Mouse (Mus musculus) left cerebral cortex, adult 18-20 months (tissue): ENCODE data around the gene Sumo3. TPM values are rescaled to one million over a fixed set of nuclear protein-coding genes. Genes with fewer than 3 reads are reported as not detected.

Source experiments
- DNase-seq, 2 experiments: peaks; one replicate each; pipeline ENCODE4 v3.0.0; 2021 to 2022; ENCODE audit warnings: low spot score in 2 of 2, mixed read lengths in 1 of 2
- long read RNA-seq, 2 experiments: library from polyadenylated mRNA; stranded (forward); transcript quantifications; one replicate each; pipeline ENCODE4 v2.0.0; 2021
- total RNA-seq, 2 experiments: library from RNA; stranded (reverse); gene quantifications; 2 replicates each; pipeline ENCODE4 v1.2.3; 2021

Sumo3 gene
- 100 to 1,000 TPM; 165 to 172 TPM for total RNA-seq
- long read RNA-seq, experiment 1, transcript Sumo3-201 (4 exons, 2,630 nt) = major isoform, 243 of 261 reads
- long read RNA-seq, experiment 1, transcript Sumo3-204 (4 exons, 487 nt) = minor isoform, 5 of 261 reads
- long read RNA-seq, experiment 1, partial matches to known transcripts = 4 of 261 reads
- long read RNA-seq, experiment 1, other reads (novel, unspliced or antisense) = 4 of 261 reads
- long read RNA-seq, experiment 2, transcript Sumo3-201 (4 exons, 2,630 nt) = major isoform, 216 of 234 reads
- long read RNA-seq, experiment 2, partial matches to known transcripts = 8 of 234 reads
- long read RNA-seq, experiment 2, other reads (novel, unspliced or antisense) = 4 of 234 reads

DNA sequence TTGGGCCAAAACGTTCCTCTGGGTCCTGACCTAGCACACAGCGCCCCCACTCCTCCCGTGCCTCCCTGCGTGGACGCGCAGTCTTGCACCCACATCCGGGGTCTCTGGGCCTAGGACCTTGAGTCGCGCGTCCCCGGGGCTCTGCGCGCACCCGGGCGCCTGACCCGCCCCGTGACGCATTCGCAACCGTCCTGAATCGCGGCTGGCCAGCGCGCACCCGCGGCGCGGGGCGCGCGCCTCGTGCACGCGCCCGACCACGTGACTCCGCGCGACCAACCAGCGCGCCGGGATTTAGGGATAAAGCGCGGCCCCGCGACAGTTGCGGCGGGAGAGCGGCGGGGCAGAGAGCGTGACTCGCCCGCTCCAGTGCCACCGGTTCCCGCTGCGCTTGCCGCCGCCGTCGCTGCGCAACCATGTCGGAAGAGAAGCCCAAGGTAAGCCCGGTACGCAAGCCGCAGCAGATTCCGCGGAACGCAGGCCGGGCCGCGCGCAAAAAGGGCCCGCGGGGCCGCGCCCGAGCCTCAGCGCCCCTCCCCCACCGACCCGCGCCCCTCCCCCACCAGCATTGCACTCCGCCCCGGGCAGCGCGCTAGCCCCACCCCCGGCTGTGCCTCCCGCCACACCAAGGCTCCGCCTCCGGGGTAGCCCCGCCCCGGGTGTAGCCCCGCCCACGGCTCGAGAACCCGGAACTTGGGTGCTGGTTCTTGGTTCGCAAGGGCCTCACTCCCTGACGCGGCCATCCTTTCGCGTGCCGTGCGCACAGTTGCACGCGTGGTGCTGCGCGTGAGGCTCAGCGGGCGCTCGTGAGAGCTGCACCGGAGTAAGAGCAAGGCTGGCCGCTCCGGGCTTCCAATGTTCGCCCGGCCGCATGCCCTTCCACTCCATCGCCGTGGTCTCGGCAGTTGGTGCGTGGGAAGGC lies at the start of gene Sumo3, which contains the start of gene Gm49325:
Gene Sumo3, plus strand, starts transcription at position 190 of the 919 bp plus-strand sequence.
Gene Gm49325, plus strand, starts transcription at position 290 of the 919 bp plus-strand sequence.
- DNase-seq = peak; percentile 92 to 93

DNA sequence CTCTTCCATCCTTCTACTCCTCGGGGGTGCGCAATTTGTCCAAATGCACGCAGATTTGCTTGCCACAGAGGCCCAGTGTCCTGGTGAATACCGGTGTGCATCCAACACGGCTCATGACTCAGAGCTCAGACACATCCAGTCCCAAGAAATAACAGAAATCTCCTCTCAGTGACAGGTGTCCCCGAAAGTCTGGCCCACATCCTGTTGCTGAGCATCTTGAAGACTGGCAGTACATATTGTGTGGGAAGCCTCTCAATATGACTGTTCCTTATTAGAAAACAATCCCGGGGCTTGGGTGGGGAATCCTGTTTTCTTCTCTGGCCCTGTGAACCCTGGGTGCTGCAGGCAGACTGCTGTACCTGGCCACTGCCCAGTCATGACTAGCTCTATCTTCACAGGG lies 49.3 kb upstream of the Sumo3 start:
- DNase-seq = no peak

DNA sequence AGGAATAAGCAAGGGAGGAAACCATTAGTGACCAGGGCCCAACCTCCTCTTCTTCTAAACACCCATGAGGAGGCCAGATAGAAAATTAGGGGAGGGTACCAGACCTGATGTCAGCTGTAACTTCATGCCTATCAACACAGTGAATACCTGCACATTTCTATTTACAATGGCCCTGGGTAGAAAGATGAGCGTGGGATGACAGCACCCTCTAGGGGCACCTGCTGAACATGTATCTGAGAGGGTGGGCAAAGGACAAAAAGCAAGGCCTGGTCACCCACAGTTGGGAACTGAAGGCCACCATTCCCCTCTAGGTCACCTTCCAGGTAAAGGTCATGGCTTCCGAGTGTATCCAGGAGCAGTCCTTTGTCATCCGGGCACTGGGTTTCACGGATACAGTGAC lies 48.3 kb upstream of the Sumo3 start:
- DNase-seq = no peak

DNA sequence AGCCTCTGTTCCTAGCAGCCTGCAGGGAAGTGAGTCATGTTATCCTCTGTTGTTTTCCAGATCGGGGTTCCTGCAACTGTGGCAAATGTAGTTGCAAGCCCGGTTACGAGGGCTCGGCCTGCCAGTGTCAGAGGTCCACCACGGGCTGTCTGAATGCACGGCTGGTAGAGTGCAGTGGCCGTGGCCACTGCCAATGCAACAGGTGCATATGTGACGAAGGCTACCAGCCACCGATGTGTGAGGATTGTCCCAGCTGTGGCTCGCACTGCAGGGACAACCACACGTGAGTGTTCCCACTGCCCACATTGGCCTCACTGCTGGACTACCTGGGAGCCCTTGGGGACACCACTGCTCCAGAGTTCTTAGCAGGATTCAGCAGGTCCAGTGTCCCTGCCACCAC lies 45.8 kb upstream of the Sumo3 start:
- no peak for DNase-seq

DNA sequence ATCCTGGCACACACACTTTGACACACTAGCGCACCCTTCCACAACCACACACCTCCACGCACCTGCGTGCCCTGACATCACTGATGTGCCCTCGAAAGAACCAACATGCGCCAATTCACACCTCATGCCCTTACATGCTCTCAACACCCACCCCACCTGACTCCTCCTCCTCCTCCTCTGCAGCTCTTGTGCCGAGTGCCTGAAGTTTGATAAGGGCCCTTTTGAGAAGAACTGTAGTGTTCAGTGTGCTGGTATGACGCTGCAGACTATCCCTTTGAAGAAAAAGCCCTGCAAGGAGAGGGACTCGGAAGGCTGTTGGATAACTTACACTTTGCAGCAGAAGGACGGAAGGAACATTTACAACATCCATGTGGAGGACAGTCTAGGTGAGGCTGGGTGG lies 45.1 kb upstream of the Sumo3 start:
- DNase-seq = no peak

DNA sequence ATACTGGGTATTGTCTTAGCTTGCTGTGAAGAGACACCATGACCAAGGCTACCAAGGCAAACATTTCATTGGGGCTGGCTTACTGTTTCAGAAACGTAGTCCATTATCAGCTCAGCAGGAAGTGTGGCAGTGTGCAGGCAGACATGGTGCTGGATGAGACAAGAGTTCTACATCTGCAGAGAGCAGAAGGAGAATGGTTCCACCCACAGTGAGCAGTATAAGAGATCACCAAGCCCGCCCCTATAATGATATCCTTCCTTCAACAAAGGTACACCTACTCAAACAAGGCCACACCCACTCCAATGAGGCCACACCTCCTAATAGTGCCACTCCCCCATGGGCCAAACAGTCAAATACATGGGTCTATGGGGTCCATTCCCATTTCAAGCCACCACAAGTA lies 44.4 kb upstream of the Sumo3 start:
- no peak for DNase-seq

DNA sequence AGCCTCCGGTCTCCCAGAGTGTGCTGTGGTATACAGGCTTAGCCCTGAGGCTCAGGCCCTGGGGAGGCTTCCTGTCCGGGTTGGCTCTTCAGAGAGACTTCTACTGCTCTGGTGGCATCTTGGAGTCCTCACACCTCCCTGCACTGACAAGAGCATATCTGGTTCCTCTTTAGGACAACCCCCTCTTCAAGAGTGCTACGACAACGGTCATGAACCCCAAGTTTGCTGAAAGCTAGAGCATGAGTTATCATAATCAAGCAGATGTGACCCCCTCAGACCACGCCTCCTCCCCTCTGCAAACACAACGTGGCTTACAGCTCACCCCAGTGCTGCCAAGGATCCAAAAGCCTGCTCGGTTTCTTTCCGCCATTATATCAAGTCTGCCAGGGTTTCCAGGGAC lies 40.9 kb upstream of the Sumo3 start:
- no peak for DNase-seq

DNA sequence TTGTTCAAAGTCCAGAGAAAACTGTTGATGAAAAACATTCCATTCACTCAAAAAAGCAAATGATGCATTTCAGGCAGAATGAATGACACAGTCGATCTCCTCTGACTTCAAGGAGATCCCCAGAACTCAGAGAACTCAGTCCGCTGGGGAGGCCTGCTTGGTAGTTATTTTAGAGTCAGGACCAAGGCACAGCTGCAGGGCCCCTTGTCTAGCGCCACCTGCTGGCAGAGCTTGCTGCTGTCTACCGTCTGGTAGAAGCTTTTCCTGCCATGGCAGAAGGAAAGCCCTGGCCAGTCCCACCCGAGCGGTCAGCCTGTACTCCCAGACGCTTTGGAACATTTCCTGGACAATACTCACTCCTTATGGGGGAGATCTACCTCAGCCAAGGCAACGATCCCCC lies 39.2 kb upstream of the Sumo3 start:
- peak; percentile 83 to 95 for DNase-seq

DNA sequence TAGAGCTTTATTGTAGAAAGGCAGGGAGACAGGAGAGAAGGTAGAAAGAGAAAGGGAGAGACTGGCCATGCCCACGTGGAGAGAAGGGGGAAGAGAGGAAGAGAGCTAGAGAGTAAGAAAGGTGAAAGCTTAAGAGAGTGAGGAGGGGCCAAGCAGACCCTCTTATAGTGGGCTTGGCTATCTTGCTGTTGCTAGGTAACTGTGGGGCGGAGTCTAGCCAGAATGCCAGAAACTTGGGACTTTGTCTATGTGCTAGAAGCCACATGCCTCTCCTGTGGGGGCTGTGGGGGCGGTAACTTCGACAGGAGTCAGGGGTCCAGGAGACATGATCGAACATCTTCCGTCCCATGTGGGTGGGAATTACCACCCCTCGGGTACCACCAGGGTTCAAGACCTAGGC lies 36.4 kb upstream of the Sumo3 start:
- DNase-seq = no peak

DNA sequence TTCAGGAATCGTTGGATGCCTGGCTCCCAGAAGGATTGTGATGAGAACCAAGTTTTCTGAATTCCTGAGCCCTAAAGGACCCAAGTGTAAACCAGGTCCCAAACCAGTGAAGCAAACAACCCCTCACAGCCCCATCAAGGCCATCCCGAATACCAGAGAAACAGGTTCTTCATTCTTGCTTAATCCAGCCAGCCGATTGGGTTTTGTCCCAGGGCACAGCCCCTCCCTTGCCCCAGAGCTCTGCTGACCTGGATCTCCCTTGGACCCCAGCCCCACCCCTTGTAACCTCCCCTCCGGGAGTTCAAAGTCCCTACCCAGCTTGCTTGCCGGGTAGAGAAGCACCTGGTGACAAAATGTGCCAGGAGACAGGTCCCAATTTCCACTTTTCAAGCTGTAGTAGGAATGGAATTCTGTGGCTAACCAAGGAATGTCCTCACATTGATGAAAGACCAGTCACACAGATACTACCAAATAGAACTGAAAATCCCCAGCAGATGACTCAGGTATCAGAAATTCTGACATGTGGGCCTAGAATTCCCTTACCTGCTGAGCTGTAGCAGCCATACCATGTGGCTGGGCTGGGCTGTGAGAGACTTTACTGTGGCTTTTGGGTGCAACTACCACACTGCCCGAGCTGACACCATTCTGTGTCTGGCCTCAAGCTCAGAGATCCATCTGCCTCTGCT lies 35.8 kb upstream of the Sumo3 start:
- DNase-seq = no peak

DNA sequence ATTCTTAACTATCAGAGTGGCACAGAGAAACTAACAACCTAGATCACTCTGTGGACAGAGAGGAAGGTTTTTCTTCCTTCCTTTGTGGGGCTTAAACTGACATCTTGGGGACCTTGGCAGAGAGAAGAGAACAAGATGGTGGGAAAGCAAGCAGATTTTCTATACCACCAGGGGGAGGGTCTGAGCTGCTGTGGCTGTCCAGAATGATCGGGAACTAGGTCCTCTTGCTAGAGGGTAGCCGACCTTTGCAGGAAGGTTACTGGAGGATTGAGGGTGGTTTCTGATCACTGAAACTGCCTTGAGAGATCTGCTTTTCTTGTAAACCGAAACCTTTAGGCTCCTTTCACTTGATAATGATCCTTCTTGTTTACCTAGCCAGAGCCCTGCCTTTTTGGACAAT lies 33.7 kb upstream of the Sumo3 start:
- DNase-seq = no peak

DNA sequence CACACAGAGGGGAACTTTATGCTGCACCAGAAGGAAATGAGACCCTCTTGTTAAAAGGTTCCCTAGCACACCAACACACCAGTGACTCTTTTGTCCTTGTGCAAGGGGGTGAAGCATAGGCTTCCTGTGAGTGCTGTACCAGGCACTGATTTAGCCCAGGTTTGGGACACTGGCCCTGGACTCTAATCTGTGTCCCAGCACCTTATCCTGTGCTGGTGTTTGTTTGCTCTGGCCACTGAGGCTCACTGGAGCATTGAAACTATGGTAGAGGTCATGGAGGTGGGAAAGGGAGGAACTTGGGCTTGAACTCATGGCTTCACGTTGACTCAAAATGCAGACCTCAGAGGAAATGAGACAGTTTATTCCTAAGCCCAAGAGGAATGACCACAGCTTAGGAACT lies 32.7 kb upstream of the Sumo3 start:
- DNase-seq = no peak

DNA sequence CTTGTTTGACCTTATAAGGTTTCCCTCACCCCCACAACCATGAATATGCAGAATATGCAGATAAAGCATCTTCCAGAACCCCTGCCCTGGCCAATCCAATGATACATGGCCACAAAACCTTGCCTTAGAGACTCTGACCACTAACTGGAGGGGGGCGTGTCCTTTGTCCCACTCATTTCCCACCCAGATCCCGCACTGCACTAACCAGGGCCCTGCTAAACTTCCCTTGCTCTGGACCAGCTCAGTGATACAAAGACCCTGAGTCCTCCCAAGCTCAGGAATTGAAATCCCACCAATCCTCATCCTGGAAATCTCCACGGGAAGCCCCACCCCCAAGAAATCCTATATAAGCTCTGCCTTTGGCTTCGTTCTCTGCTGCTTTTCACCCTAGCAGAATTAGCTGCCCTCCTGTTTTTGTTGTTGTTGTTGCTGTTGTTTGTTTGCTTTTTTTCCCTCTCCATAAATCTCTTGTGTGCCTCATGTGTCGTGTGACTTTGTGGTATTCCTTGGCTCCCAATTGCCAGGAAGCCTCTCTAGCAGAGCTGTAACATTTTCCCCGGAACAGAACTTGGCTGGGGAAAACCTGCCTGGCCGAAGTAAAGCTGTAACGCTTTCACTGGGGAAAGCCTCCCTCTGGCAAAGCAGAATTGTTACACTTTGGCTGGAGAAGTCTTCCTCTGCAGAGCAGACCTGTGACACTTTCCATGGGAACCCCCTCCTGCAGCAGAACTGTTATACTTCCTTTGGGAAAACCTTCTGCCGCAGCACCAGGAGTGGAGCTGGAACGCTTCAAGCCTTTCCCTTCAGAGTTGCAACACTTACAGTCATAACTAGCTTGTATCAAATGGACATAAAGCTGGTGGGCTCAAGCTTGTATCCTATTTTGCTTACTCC lies 25.6 kb upstream of the Sumo3 start:
- no peak for DNase-seq

DNA sequence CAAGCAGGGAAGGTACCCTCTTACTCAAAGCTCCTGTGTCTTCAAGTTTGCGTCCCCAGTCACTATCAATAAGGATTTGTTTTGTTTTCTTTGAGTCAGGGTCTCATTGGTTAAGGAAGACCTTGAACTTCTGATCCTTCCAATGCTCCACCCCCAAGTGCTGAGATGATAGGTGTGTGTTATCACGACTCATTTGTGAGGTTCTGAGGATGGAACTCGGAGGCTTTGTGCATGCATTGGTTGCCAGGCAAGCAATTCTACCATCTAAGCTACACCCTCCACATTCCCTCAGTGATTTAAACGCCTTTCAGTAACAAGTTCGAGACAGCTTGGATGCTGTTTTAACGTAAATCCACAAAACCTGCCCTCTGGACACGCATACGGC lies 24.9 kb upstream of the Sumo3 start:
- no peak for DNase-seq

DNA sequence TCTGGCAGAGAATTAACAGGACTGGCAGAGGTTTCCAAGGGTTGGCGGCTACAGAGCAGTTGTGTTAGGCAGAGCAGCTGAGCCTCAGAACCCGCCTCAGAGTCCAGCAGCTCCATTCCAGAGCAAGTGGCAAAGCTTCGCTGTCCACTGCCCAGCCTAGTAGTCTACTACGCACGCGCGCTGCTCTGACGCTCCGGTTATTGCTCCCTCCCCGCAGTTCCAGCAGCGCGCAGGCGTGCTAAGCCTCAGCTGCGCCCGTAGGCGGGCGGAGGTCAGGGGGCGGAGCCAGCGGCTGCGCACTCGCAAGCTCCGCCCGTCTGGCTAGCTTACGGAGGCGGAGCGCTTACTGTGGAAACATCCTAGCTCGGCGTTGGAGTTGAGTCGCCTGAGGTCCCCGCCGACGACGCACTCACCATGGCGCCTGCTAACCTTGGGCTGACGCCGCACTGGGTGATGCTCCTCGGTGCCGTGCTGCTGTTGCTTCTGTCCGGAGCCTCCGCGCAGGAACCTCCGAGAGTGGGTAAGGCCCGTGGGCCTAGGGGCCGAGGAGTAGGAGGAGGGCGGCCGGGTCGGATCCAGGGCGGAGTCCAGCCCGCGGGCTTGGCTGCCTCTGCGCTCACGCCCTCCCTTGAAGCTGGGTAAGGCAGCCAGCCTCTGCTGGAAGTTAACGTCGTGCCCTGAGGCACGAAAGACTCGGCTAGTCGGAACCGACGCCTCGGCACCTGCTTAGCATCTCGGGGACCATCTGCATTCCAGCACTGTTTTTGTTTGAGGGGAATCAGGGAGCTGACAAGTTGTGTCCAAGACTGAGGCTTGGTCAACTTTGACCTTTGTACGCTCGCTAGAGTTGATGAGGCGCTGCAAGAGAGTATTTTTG lies 24.3 kb upstream of the Sumo3 start, which contains the start of gene Pttg1ip:
Gene Pttg1ip, plus strand, starts transcription at position 313 of the 877 bp plus-strand sequence.
- peak; percentile 91 to 96 for DNase-seq

DNA sequence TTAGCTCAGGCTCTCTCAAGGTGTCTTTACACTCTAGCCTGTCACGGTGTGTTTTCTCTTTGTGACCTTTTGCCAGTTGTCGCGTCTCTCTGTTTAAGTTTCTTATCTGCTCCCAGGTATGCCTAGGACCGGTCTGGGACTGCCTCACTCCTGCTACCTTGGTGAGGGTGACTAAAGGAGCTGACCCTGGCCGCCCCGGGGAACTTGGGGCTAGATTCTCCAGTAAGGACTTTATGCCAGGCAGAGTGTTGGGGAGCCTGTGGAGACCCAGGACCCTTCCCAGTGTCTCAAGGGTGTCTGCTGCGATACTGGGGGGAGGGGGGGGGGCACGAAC lies 23.6 kb upstream of the Sumo3 start:
- DNase-seq = no peak

DNA sequence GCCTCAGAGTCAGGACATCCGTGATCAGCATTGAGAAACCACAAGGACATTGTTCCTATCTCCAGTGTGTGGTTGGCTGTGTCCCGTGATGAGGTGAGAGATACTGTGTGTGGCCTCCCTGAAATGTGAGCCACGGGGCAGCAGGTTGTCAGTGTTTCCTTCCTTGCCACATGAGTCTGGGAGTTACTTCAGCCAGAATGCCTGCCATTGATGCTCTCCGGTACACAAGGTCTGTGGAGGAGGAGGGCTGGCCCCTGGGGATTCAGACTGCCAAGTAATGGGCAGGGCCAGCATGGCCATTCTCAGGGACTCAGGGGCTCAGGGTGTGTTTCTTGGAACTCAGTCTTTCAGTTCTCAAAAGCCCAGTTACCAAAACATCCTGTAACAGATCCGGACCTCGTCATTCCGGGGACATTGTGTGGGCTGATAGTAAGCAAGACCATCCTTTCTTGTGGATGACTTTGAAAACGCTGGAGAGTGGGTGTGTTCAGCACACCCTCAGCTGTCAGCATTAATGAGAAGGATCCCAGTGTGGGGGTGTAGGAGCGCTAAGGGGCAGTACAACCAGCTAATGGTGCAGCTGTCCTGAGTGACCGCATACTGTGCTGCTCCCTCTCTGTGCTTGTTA lies 22.0 kb upstream of the Sumo3 start:
- DNase-seq = no peak

DNA sequence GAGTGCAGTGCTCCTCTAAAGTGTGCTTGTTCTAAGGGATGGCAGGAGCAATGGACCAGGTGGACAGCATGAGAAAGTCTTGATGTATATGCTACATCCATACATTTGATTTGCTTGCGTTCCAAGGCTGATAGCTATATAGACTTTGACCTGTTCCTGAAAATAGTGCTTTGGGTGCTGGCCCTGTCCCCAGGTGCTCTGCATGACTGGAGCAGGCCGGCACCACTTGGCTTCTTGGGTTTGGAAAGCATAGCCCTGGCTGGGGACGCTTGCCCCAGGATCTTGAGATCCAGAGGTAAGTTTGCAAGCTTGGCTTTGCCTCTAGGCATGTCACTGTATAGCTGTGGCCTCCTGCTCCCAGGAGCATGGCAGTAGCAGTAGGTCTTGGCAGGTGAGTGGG lies 19.3 kb upstream of the Sumo3 start:
- no peak for DNase-seq

DNA sequence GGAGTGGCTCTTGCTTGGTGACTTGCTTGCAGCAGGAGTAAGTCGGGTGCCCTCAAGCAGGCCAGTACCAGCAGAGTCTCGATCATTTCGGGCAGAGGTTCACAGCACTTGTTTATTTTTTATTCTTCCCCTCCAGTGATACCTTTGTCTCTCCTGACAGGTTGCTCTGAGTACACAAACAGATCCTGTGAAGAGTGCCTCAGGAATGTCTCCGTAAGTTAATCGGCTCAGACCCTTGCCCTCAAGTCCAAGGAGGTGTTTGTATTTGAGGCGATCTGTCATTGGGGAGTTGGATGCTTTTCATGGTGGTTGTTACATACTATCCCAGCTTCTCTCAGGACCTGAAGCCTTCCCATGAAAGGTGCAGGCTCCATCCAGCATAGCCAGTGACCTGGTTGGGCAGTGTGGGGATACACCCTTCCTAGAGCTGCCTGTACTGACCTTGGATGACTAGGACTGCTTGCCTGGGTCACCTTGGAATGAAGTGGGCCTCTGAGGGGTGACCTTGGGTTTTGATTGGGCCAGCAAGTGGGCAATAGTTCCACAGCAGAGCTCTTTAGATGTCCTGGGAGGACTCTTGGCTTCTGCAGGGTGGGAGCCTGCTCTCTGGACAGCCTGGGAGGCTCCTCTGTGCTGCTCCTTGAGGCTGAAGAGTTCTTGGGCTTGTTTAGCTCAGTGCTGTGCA lies 18.7 kb upstream of the Sumo3 start:
- no peak for DNase-seq
